Mouse (Mus musculus): ENCODE results near the gene BC030870. TPM values are rescaled to one million over a fixed set of nuclear protein-coding genes. Genes with fewer than 3 reads are reported as not detected.

BC030870 gene
- total and polyA plus RNA-seq, 2 experiments from 2014 or later = not detected

DNA sequence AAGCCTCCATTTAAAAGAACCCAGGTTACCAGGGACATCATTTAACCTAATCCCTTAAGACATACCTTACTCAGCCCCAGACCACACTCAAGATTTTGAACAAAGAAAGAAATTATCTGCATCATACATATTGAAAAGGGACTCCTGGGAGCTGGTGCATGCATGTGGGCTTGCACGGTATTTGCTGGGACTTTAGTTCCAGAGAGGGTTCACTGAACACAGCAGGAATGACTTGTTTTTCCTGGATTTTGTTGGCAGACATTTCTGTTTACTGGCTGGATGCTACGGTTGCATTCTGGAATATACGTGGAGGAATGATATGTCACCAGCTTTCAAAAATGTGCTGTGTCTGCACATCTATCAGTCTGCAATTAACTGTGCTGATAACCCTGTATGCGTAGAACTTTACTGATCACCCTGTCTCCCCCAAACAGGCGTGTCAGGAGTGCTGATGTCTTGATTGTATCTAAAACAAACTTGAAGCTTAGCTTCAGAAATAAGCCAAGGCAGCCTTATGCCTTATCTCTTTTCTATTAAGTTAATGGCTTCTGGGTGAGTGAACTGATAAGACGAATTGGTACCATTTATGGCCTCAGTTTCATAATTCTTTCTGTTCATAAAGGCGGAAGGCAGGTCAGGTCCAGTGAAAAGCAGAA, 31.5 kb downstream of the BC030870 start:
- no peak overlapping the region for H3K27ac ChIP-seq (ENCODE audit: low read depth)
- WGBS = 42% methylated on average over 7 of the region's 7 CpGs
- no peaks in the 10 kb centered on the region for H3K27me3 ChIP-seq (ENCODE audit: control insufficient read depth, insufficient read depth, low read length)
- no peak for DNase-seq (ENCODE audit: low spot score)
- TF ChIP-seq EP300 (IDR thresholded peaks at IDR 0.05; ENCODE audit: low read depth) = no peak
- no peak for TF ChIP-seq CTCF (IDR thresholded peaks at IDR 0.05; ENCODE audit: low read depth)
- H3K4me2 ChIP-seq (ENCODE audit: low read depth, low read length) = no peak overlapping the region
- no peak overlapping the region for H3K4me3 ChIP-seq (ENCODE audit: low read depth, low read length)
- no peak overlapping the region for H3K9ac ChIP-seq (replicated peaks; ENCODE audit: low read depth, low read length)
- no peaks in the 10 kb centered on the region for H3K9me3 ChIP-seq (replicated peaks; ENCODE audit: control insufficient read depth, low read length)
- no peak for ATAC-seq (ENCODE audit: insufficient read depth, low read depth)
- H3K36me3 ChIP-seq (replicated peaks; ENCODE audit: control insufficient read depth, insufficient read depth, low read length) = no peaks in the 10 kb centered on the region
- H3K4me1 ChIP-seq (ENCODE audit: control insufficient read depth, insufficient read depth) = no peaks in the 10 kb centered on the region

DNA sequence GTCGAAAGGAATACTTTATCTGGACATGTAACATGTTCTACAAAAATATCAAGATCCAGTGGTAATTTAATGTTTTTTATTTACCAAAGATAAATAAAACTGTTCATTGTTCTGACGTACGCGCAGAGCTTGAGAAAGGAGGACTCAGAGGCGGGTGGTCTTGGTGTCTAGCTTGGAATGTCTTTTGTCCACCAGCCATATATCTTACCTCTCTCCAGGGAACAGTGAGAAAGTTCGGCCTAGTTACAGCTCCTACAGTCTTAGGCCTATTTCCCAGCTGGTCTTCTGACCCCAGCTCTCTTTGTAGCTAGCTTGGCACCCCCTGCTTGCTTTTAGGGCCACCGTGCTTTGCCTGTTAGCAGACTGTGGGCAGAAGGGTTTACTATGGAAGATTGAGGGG, 39.6 kb downstream of the BC030870 start:
- ATAC-seq (ENCODE audit: insufficient read depth, low read depth) (no peak), DNase-seq (ENCODE audit: low spot score) (no peak)
- H3K9ac ChIP-seq (replicated peaks; ENCODE audit: low read depth, low read length) = no peak overlapping the region
- H3K4me1 ChIP-seq (ENCODE audit: control insufficient read depth, insufficient read depth) = no peaks in the 10 kb centered on the region
- H3K36me3 ChIP-seq (replicated peaks; ENCODE audit: control insufficient read depth, insufficient read depth, low read length) = no peaks in the 10 kb centered on the region
- H3K4me3 ChIP-seq (ENCODE audit: low read depth, low read length) = no peak overlapping the region
- whole genome bisulfite sequencing = 71% methylated on average over 7 of the region's 7 CpGs
- H3K27ac ChIP-seq (ENCODE audit: low read depth) = no peak overlapping the region
- no peak overlapping the region for H3K4me2 ChIP-seq (ENCODE audit: low read depth, low read length)
- no peaks in the 10 kb centered on the region for H3K27me3 ChIP-seq (ENCODE audit: control insufficient read depth, insufficient read depth, low read length)
- no peaks in the 10 kb centered on the region for H3K9me3 ChIP-seq (replicated peaks; ENCODE audit: control insufficient read depth, low read length)
- TF ChIP-seq CTCF (IDR thresholded peaks at IDR 0.05; ENCODE audit: low read depth) (no peak), EP300 (IDR thresholded peaks at IDR 0.05; ENCODE audit: low read depth) (no peak)

DNA sequence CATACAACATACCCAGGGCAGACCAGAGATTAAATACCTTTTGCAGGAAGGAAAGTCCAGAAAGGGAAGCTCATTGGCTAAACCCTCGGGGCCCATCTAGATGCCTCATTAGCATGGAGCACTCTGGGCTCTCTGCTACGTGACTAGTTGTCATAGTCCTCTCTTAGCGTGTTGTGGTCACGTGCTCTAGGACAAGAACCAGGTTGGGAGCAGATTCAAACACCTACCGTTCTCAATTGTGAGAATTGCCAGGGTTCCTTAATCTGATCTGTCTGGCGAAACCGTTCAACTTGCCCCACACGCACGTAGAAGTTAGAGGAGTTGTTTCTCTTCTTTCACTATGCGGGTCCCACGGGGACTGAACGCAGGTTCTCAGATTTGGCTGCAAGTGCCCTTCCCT, 41.2 kb downstream of the BC030870 start:
- ATAC-seq (ENCODE audit: insufficient read depth, low read depth) = no peak
- WGBS = 80% methylated on average over 12 of the region's 12 CpGs
- Histone ChIP-seq H3K27ac (ENCODE audit: low read depth) (no peak overlapping the region), H3K36me3 (replicated peaks; ENCODE audit: control insufficient read depth, insufficient read depth, low read length) (no peaks in the 10 kb centered on the region), H3K9ac (replicated peaks; ENCODE audit: low read depth, low read length) (no peak overlapping the region), H3K4me3 (ENCODE audit: low read depth, low read length) (no peak overlapping the region), H3K4me2 (ENCODE audit: low read depth, low read length) (no peak overlapping the region), H3K4me1 (ENCODE audit: control insufficient read depth, insufficient read depth) (no peaks in the 10 kb centered on the region), H3K27me3 (ENCODE audit: control insufficient read depth, insufficient read depth, low read length) (no peaks in the 10 kb centered on the region), H3K9me3 (replicated peaks; ENCODE audit: control insufficient read depth, low read length) (no peaks in the 10 kb centered on the region)
- TF ChIP-seq CTCF (IDR thresholded peaks at IDR 0.05; ENCODE audit: low read depth) (no peak), EP300 (IDR thresholded peaks at IDR 0.05; ENCODE audit: low read depth) (no peak)
- DNase-seq (ENCODE audit: low spot score) = no peak

DNA sequence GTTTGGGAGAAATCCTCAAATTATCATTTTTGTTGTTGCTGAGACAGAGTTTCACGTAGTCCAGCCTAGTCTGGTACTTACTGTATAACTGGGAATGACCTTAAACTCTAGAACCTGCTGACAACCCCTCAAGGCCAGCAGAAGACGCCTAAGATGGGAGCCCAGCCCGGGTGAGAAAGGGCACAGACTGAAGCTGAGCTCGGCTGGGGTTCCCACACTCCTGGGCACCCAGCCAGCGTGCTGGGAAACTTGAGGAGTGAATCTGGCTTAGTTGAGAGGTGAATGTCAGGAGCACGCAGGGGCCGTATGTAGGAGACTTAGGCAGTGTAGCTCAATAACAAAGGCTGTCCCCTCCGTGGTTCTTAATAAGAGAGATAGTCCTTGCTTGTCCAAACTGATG, 41.7 kb downstream of the BC030870 start:
- no peaks in the 10 kb centered on the region for H3K27me3 ChIP-seq (ENCODE audit: control insufficient read depth, insufficient read depth, low read length)
- DNase-seq (ENCODE audit: low spot score) = no peak
- no peaks in the 10 kb centered on the region for H3K9me3 ChIP-seq (replicated peaks; ENCODE audit: control insufficient read depth, low read length)
- no peak for ATAC-seq (ENCODE audit: insufficient read depth, low read depth)
- no peak overlapping the region for H3K4me3 ChIP-seq (ENCODE audit: low read depth, low read length)
- no peak overlapping the region for H3K27ac ChIP-seq (ENCODE audit: low read depth)
- H3K4me1 ChIP-seq (ENCODE audit: control insufficient read depth, insufficient read depth) = no peaks in the 10 kb centered on the region
- WGBS = 40% methylated on average over 8 of the region's 8 CpGs
- H3K4me2 ChIP-seq (ENCODE audit: low read depth, low read length) = no peak overlapping the region
- no peak overlapping the region for H3K9ac ChIP-seq (replicated peaks; ENCODE audit: low read depth, low read length)
- no peak for TF ChIP-seq CTCF (IDR thresholded peaks at IDR 0.05; ENCODE audit: low read depth)
- no peak for TF ChIP-seq EP300 (IDR thresholded peaks at IDR 0.05; ENCODE audit: low read depth)
- H3K36me3 ChIP-seq (replicated peaks; ENCODE audit: control insufficient read depth, insufficient read depth, low read length) = no peaks in the 10 kb centered on the region

DNA sequence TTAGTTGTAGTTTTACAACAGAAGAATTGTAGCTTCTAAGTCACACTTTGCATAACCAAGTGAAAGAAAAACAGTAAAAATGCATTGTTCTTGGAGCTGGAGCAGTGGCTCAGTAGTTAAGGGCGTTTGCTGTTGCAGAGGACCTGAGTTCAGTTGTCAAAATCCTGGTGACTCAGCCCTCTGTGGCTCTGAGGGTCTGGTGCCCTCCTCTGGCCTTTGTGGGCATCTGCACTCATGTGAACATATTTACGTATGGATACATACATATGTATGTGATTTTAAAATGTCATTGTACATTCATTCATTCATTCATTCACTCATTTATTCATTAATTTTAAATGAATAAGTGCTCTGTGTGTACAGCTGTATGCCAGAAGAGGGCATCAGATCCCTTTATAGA, 43.7 kb downstream of the BC030870 start:
- Histone ChIP-seq H3K9ac (replicated peaks; ENCODE audit: low read depth, low read length) (no peak overlapping the region), H3K4me1 (ENCODE audit: control insufficient read depth, insufficient read depth) (no peaks in the 10 kb centered on the region), H3K9me3 (replicated peaks; ENCODE audit: control insufficient read depth, low read length) (no peaks in the 10 kb centered on the region), H3K27ac (ENCODE audit: low read depth) (no peak overlapping the region), H3K4me2 (ENCODE audit: low read depth, low read length) (no peak overlapping the region), H3K4me3 (ENCODE audit: low read depth, low read length) (no peak overlapping the region), H3K27me3 (ENCODE audit: control insufficient read depth, insufficient read depth, low read length) (no peaks in the 10 kb centered on the region), H3K36me3 (replicated peaks; ENCODE audit: control insufficient read depth, insufficient read depth, low read length) (no peaks in the 10 kb centered on the region)
- TF ChIP-seq EP300 (IDR thresholded peaks at IDR 0.05; ENCODE audit: low read depth) (no peak), CTCF (IDR thresholded peaks at IDR 0.05; ENCODE audit: low read depth) (no peak)
- no peak for DNase-seq (ENCODE audit: low spot score)
- WGBS = 76% methylated on average over 2 of the region's 2 CpGs
- no peak for ATAC-seq (ENCODE audit: insufficient read depth, low read depth)

DNA sequence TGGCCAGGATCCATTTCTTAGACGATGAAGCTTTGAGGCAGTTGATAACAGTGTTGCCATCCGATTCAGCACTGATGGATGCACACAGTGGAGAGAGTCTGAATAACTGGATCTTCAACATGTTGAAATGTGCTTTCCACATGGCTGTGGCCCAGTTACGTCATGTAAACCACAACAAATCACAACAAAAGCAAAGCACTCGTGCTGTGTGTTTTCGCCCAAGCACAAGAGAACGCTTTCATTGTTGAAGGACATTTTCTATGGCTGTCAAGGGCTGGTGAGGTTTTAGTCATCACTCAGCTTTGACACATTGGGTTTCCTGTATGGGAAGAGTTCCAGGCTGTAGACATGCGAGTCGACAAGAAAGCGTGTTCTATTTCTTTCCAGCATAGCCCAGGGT, 48.6 kb downstream of the BC030870 start:
- 52% methylated on average over 9 of the region's 9 CpGs for WGBS
- H3K27ac ChIP-seq (ENCODE audit: low read depth) = no peak overlapping the region
- H3K9ac ChIP-seq (replicated peaks; ENCODE audit: low read depth, low read length) = no peak overlapping the region
- H3K9me3 ChIP-seq (replicated peaks; ENCODE audit: control insufficient read depth, low read length) = no peaks in the 10 kb centered on the region
- no peaks in the 10 kb centered on the region for H3K27me3 ChIP-seq (ENCODE audit: control insufficient read depth, insufficient read depth, low read length)
- H3K36me3 ChIP-seq (replicated peaks; ENCODE audit: control insufficient read depth, insufficient read depth, low read length) = no peaks in the 10 kb centered on the region
- DNase-seq (ENCODE audit: low spot score) = no peak
- H3K4me3 ChIP-seq (ENCODE audit: low read depth, low read length) = no peak overlapping the region
- H3K4me1 ChIP-seq (ENCODE audit: control insufficient read depth, insufficient read depth) = no peaks in the 10 kb centered on the region
- TF ChIP-seq EP300 (IDR thresholded peaks at IDR 0.05; ENCODE audit: low read depth) = no peak
- no peak for TF ChIP-seq CTCF (IDR thresholded peaks at IDR 0.05; ENCODE audit: low read depth)
- H3K4me2 ChIP-seq (ENCODE audit: low read depth, low read length) = no peak overlapping the region
- no peak for ATAC-seq (ENCODE audit: insufficient read depth, low read depth)

Data from heart, postnatal 0 days (tissue).